Mouse (Mus musculus): Measurements from ENCODE around the gene Sap30l. TPM values are rescaled to one million over a fixed set of nuclear protein-coding genes. Genes with fewer than 3 reads are reported as not detected.

Sap30l gene
- polyA plus RNA-seq, 2 experiments from 2014 or later, result 5.7 to 8.4 TPM

Other genes with a start within 250 kb of the Sap30l start
- 1 to 10 TPM; 7.4 to 8.3 TPM for gene Galnt10, start 156.2 kb upstream of the Sap30l start, polyA plus RNA-seq (2017; shearing (Covaris generic))
- gene Hand1, start 31.2 kb downstream of the Sap30l start, polyA plus RNA-seq (2017; shearing (Covaris generic)), result not detected
- 10 to 100 TPM; 27.0 to 36.1 TPM for gene Larp1, start 207.4 kb downstream of the Sap30l start, polyA plus RNA-seq (2017; shearing (Covaris generic))

Measured in CD4-positive, CD25-positive, alpha-beta regulatory T cell, adult 4 months (primary cell).